Mouse (Mus musculus): ENCODE measurements at regions not wholly inside any gene's neighbourhood (a gene's known extent, or its start where the extent isn't known, plus 50 kb on each side); places are given as distances from the start of the nearest gene placed in this dataset.
A peak's percentile ranks its signal among the peaks of the same experiment; 100 is the strongest.

GRCm38 (mm10) chr8:50387189-50387588 lies 1543.4 kb upstream of the Tenm3 start:
- H3K27me3 ChIP-seq (ENCODE audit: control insufficient read depth, insufficient read depth, low read length, poor library complexity, severe bottlenecking) = no peaks in the 10 kb centered on the region
- DNase-seq (ENCODE audit: low read depth, low spot score) = no peak
- no peaks in the 10 kb centered on the region for H3K36me3 ChIP-seq (ENCODE audit: control insufficient read depth, insufficient read depth, low read length, poor library complexity, severe bottlenecking)

GRCm38 (mm10) chr8:50383697-50384096 lies 1539.9 kb upstream of the Tenm3 start:
- no peak for DNase-seq (ENCODE audit: low read depth, low spot score)
- H3K27me3 ChIP-seq (ENCODE audit: control insufficient read depth, insufficient read depth, low read length, poor library complexity, severe bottlenecking) = no peaks in the 10 kb centered on the region

GRCm38 (mm10) chr8:50379745-50380144 lies 1536.0 kb upstream of the Tenm3 start:
- H3K27me3 ChIP-seq (ENCODE audit: control insufficient read depth, insufficient read depth, low read length, poor library complexity, severe bottlenecking) = no peaks in the 10 kb centered on the region
- H3K36me3 ChIP-seq (ENCODE audit: control insufficient read depth, insufficient read depth, low read length, poor library complexity, severe bottlenecking) = no peaks in the 10 kb centered on the region
- no peak for DNase-seq (ENCODE audit: low read depth, low spot score)

More at GRCm38 (mm10) chr8:50383697-50384096, 1539.9 kb upstream of the Tenm3 start:
- no peaks in the 10 kb centered on the region for H3K36me3 ChIP-seq (ENCODE audit: control insufficient read depth, insufficient read depth, low read length, poor library complexity, severe bottlenecking)

GRCm38 (mm10) chr8:50373790-50374189 lies 1530.0 kb upstream of the Tenm3 start:
- Histone ChIP-seq H3K27me3 (ENCODE audit: control insufficient read depth, insufficient read depth, low read length, poor library complexity, severe bottlenecking) (no peaks in the 10 kb centered on the region), H3K36me3 (ENCODE audit: control insufficient read depth, insufficient read depth, low read length, poor library complexity, severe bottlenecking) (no peaks in the 10 kb centered on the region)
- DNase-seq (ENCODE audit: low read depth, low spot score) = no peak

GRCm38 (mm10) chr8:50326485-50326884 lies 1482.7 kb upstream of the Tenm3 start:
- Histone ChIP-seq H3K36me3 (ENCODE audit: control insufficient read depth, insufficient read depth, low read length, poor library complexity, severe bottlenecking) (no peaks in the 10 kb centered on the region), H3K27me3 (ENCODE audit: control insufficient read depth, insufficient read depth, low read length, poor library complexity, severe bottlenecking) (no peaks in the 10 kb centered on the region)
- no peak for DNase-seq (ENCODE audit: low read depth, low spot score)

- no peaks in the 10 kb centered on the region for H3K27me3 ChIP-seq (ENCODE audit: control insufficient read depth, insufficient read depth, low read length, poor library complexity, severe bottlenecking)
- H3K36me3 ChIP-seq (ENCODE audit: control insufficient read depth, insufficient read depth, low read length, poor library complexity, severe bottlenecking) = no peaks in the 10 kb centered on the region
- no peak for DNase-seq (ENCODE audit: low read depth, low spot score)
These were observed 1477.7 kb upstream of the Tenm3 start for GRCm38 (mm10) chr8:50321356-50321963.

- H3K27me3 ChIP-seq (ENCODE audit: control insufficient read depth, insufficient read depth, low read length, poor library complexity, severe bottlenecking) = no peaks in the 10 kb centered on the region
- no peak for DNase-seq (ENCODE audit: low read depth, low spot score)
- no peaks in the 10 kb centered on the region for H3K36me3 ChIP-seq (ENCODE audit: control insufficient read depth, insufficient read depth, low read length, poor library complexity, severe bottlenecking)
These were observed 1472.9 kb upstream of the Tenm3 start for GRCm38 (mm10) chr8:50316641-50317040.

GRCm38 (mm10) chr8:50310308-50310707 lies 1466.6 kb upstream of the Tenm3 start:
- no peak for DNase-seq (ENCODE audit: low read depth, low spot score)
- Histone ChIP-seq H3K27me3 (ENCODE audit: control insufficient read depth, insufficient read depth, low read length, poor library complexity, severe bottlenecking) (no peaks in the 10 kb centered on the region), H3K36me3 (ENCODE audit: control insufficient read depth, insufficient read depth, low read length, poor library complexity, severe bottlenecking) (no peaks in the 10 kb centered on the region)

GRCm38 (mm10) chr8:50300316-50300715 lies 1456.6 kb upstream of the Tenm3 start:
- no peaks in the 10 kb centered on the region for H3K36me3 ChIP-seq (ENCODE audit: control insufficient read depth, insufficient read depth, low read length, poor library complexity, severe bottlenecking)
- no peak for DNase-seq (ENCODE audit: low read depth, low spot score)
- H3K27me3 ChIP-seq (ENCODE audit: control insufficient read depth, insufficient read depth, low read length, poor library complexity, severe bottlenecking) = no peaks in the 10 kb centered on the region

- peak; percentile 14 for DNase-seq (ENCODE audit: low read depth, low spot score)
- Histone ChIP-seq H3K27me3 (ENCODE audit: control insufficient read depth, insufficient read depth, low read length, poor library complexity, severe bottlenecking) (no peaks in the 10 kb centered on the region), H3K36me3 (ENCODE audit: control insufficient read depth, insufficient read depth, low read length, poor library complexity, severe bottlenecking) (no peaks in the 10 kb centered on the region)
These were observed 1449.8 kb upstream of the Tenm3 start for GRCm38 (mm10) chr8:50293501-50293900.

- DNase-seq (ENCODE audit: low read depth, low spot score) = peak; percentile 3
- Histone ChIP-seq H3K36me3 (ENCODE audit: control insufficient read depth, insufficient read depth, low read length, poor library complexity, severe bottlenecking) (no peaks in the 10 kb centered on the region), H3K27me3 (ENCODE audit: control insufficient read depth, insufficient read depth, low read length, poor library complexity, severe bottlenecking) (no peaks in the 10 kb centered on the region)
These were observed 1448.4 kb upstream of the Tenm3 start for GRCm38 (mm10) chr8:50292158-50292557.

- DNase-seq (ENCODE audit: low read depth, low spot score) = no peak
- no peaks in the 10 kb centered on the region for H3K36me3 ChIP-seq (ENCODE audit: control insufficient read depth, insufficient read depth, low read length, poor library complexity, severe bottlenecking)
- H3K27me3 ChIP-seq (ENCODE audit: control insufficient read depth, insufficient read depth, low read length, poor library complexity, severe bottlenecking) = no peaks in the 10 kb centered on the region
These were observed 1432.6 kb upstream of the Tenm3 start for GRCm38 (mm10) chr8:50276346-50276745.

GRCm38 (mm10) chr8:50264757-50265156 lies 1421.0 kb upstream of the Tenm3 start:
- no peaks in the 10 kb centered on the region for H3K27me3 ChIP-seq (ENCODE audit: control insufficient read depth, insufficient read depth, low read length, poor library complexity, severe bottlenecking)
- DNase-seq (ENCODE audit: low read depth, low spot score) = no peak
- H3K36me3 ChIP-seq (ENCODE audit: control insufficient read depth, insufficient read depth, low read length, poor library complexity, severe bottlenecking) = no peaks in the 10 kb centered on the region

All from splenic B cell, adult 2 months (primary cell).